Mouse (Mus musculus) gastrocnemius, postnatal 4 days (tissue): ENCODE measurements around the gene Syt1. TPM values are rescaled to one million over a fixed set of nuclear protein-coding genes. Genes with fewer than 3 reads are reported as not detected.

Source experiments
- DNase-seq, 2 experiments: peaks; one replicate each; pipeline ENCODE4 v3.0.0; 2021 to 2022; ENCODE audit warnings: low spot score in 2 of 2, mixed read lengths in 2 of 2
- total RNA-seq, 2 experiments: library from RNA; stranded (reverse); gene quantifications; 2 replicates each; pipeline ENCODE4 v1.2.3; 2021

Syt1 gene
- total RNA-seq, 2 experiments from 2014 or later: 0.18 to 0.22 TPM

- no peak for DNase-seq
These were observed 355.7 kb downstream of the Syt1 start for GRCm38 (mm10) chr10:108655074-108655473.

GRCm38 (mm10) chr10:108652831-108653230, 358.0 kb downstream of the Syt1 start:
- DNase-seq: no peak

GRCm38 (mm10) chr10:108652066-108652465, 358.7 kb downstream of the Syt1 start:
- no peak for DNase-seq

GRCm38 (mm10) chr10:108649174-108649573, 361.6 kb downstream of the Syt1 start:
- no peak for DNase-seq

DNA sequence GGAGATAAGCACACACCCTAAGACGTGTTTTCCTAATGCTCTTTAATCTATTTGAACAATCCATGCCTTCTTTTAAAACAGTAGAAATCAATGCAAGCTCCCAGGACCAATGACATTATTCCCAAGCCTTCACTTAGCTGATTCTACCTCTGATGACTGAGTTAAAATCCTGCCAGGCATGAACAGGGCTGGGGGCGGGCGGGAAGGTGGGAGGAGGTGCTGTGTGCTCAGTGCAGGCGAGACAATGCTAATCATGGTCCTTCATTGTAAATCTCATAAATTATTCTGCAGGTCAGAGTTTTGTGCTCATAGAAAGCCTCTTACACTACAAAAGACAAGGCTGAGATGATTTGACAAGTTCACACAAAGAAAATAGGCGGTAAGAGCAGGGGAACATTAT, 366.9 kb downstream of the Syt1 start:
- no peak for DNase-seq

DNA sequence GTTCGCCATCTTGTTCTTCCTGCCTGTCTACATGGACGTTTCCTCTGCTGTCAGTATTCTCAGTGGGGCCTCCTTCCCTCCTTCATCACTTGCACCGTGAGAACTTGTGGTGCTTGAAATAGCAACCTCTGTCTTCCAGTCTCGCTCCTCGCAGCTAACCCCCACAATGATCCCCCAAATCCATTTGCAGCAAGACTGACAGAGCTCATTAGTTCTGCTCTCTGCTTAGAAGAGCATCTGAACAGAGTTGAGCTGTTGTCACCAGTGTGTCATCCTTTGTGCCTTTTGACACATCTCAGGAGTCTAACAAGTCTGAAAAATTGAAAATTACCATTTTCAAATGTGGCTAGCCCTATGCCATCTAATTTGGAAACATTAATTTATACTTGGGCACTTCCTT, 372.7 kb downstream of the Syt1 start:
- no peak for DNase-seq

- no peak for DNase-seq
These were observed 374.7 kb downstream of the Syt1 start for GRCm38 (mm10) chr10:108636086-108636485.

DNA sequence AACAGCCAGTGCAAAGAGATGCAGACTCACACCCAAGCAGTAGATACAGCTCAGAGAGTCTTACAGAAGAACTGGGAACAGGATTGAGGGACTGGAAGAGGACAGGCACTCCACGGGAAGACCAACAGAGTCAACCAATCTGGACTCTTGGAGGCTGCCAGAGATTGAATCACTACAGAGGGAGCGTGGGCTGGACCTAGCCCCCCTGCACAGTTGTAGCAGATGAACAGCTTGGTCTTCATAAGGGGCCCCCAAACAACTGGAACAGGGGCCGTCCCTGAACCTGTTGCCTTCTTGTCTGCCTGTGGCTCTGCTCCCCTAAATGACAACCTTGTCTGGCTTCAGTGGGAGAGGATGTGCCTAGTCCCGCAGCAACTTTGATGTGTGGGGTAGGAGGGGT, 375.2 kb downstream of the Syt1 start:
- DNase-seq: no peak

- no peak for DNase-seq
These were observed 379.9 kb downstream of the Syt1 start for GRCm38 (mm10) chr10:108630841-108631240.

GRCm38 (mm10) chr10:108626404-108626803, 384.4 kb downstream of the Syt1 start:
- DNase-seq: no peak

DNA sequence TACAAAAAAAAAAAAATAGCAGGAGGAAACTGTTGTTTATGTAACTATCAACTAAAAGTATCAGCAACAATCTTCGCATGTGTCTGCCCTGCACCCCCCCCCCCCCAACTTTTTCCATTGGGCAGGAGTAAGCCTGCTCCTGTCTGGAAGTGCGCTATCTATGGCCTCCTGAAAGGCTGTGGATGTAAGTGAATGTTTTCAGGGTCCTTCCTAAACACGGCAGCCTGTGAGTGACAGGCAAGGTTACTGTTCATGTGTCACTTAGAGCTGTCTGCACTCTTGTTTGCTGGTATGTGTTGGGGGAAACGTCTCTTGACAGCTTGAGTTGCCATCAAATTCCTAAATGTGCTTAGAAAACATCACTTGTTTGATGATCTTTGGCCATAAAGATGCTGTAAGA, 387.8 kb downstream of the Syt1 start:
- no peak for DNase-seq

- DNase-seq: no peak
These were observed 390.9 kb downstream of the Syt1 start for GRCm38 (mm10) chr10:108619861-108620260.

DNA sequence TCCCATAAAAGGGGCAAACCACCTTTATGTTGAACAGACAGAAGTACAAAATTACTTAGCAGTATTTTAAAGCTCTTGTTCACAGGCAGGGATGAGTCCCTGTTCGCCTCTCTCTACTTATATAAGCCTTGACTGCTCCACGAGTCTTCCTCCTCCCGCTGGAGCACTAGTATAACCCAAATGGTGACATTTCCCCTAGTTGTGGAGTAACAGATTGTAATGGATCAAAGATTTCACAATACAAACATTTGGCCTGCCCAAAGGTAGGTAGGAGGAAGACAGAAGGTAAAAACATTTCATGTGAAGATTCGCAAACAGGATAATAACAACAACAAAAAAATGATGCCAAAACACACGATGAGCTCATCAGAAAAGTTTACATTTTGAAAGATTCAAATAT, 391.6 kb downstream of the Syt1 start:
- DNase-seq: no peak

DNA sequence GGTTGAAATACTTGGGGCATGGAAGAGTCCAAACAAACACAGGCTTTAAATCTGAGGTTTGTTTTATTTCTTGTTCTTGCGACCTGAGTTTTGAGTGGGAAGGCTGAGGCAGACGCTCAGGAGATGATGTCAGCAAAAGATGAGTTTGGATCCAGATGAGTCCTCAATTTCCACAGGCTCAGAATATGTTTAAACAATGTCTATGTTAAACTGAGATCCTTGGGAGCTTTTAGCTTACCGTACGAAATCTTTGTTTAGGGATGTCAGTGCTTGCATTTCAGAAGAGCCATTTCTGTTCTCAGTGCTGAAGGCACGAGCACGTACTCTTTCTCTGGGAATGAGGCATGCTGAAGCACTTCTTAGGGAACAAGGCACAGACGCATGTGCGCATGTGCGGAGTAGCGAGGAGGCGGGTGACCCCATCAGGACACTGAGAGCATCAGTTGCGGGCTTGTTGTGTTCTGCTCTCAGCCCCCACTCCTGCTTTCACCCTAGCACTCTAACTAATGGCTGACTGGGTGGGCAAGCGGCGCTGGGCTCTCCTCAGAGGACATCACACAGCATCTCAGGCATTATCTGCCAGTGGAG, 400.6 kb downstream of the Syt1 start:
- DNase-seq: no peak

DNA sequence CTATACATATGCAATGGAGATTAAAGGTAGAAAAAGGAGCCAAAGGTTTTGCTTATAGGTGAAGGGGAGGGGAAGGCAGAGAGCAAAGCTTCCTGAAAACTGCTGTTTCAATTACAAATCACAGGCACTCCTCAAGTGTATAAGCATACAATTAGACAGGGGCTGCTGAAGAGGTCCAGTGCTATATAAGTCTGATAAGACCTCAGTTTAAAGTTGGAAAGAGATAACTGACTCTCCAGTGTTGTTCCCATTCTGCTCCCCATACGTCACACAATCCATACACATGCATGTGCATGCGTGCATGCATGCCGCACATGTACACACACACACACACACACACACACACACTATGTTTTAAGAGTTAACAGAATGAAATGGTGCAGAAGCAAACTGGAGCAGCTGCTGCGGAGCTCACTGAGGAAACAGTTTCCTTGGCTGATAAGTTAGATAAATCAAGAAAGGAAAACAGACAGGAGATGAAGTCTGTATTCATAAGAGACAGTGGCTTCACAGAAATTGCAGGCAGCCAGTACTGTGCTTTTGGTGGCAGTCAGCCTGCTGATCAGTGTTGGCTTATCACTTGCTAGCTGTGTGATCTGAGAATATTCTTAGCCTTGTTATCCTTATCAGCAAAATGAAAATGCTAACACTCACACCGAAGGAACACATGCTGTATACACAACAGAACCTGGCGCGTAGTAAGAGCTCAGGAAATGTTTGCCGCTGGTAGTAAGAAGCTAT, 408.9 kb downstream of the Syt1 start:
- no peak for DNase-seq

DNA sequence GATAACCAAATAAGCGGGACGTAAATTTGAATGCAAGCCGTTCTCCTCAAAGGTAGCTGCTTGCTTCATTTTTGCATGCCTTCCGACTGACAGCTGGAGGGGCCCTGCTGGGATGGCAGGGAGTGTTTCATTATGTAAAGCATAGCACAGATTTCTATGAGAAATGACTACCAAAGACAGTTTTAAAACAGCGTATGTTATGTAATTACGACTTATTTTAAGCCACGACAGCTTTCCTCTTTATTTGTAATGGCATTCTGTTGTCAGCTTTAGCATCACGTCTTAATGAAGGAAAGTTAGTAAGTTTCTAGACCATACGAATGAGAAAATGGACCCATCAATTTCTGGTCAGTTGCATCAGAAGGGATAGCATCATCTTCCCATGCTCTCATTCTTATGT, 410.1 kb downstream of the Syt1 start:
- DNase-seq: no peak

- no peak for DNase-seq
These were observed 413.4 kb downstream of the Syt1 start for GRCm38 (mm10) chr10:108597385-108597784.

GRCm38 (mm10) chr10:108596162-108596927, 414.4 kb downstream of the Syt1 start:
- DNase-seq: no peak

DNA sequence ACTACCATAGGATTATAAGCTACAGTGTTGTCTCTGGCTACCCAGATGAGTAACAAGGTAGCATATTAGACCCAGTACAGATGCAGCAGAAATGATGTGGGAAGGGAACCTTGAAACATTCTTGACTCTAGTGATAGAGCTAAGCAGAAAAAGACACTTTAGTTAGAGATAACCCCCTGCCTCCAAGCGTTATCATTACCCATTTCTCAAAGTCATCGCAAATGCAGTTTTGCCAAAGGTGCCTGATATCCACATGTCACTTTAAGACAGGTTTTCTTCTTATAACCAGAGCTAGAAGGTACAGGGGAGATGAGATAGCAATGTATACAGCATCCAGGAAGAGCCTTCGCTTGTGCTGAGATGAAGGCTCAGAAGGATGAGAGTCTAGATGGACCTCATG, 421.4 kb downstream of the Syt1 start:
- DNase-seq: no peak

GRCm38 (mm10) chr10:108588924-108589323, 421.9 kb downstream of the Syt1 start:
- no peak for DNase-seq

DNA sequence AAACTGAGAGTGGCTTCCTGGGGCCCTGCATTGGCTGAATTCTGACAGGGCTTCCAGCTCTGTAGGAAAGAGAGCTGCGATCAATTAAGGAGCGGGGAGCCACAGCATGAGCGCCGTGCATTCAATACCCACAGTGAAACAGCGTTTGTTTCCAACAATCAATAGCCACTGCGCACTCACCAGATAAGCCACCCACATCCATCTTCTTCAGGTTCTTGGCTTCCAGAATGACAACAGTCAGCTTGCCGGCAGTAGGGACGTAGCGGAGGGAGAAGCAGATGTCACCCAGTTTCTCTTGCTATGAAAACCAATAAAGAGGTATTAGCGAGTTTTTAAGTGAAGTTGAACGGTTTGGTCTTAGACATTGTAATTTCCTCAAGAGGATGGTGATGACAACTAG, 427.1 kb downstream of the Syt1 start:
- DNase-seq: no peak

DNA sequence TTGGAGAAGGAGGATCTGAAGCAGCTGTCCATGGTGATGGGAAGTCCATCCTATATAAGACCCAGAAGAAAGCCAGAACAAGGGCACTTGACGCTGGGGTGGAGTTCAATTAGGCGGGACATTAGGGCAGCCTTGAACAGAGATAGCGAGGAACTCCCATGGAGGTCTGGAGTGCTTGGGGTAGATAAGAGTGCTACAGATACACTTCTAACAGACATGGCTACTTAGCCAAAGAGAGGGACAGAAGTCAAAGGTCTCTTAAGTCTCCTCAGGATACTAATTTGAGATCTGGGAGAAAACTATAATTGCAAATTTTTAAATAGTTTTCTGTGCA, 428.4 kb downstream of the Syt1 start:
- DNase-seq: no peak
